Mouse (Mus musculus) heart, postnatal 4 days (tissue): ENCODE measurements at regions not wholly inside any gene's neighbourhood (a gene's known extent, or its start where the extent isn't known, plus 50 kb on each side); places are given as distances from the start of the nearest gene placed in this dataset.
A peak's percentile ranks its signal among the peaks of the same experiment; 100 is the strongest.

Experiments used
- DNase-seq: peaks from one replicate; pipeline ENCODE4 v3.0.0; 2021

- no peak for DNase-seq
Measured at GRCm38 (mm10) chr5:74769023-74769422, 66.3 kb upstream of the Lnx1 start.

GRCm38 (mm10) chr5:74767993-74768392 lies 65.3 kb upstream of the Lnx1 start:
- DNase-seq, result no peak

GRCm38 (mm10) chr5:74766211-74766610 lies 63.5 kb upstream of the Lnx1 start:
- DNase-seq, result no peak

GRCm38 (mm10) chr5:74765061-74765767 lies 62.5 kb upstream of the Lnx1 start:
- peak; percentile 14 for DNase-seq

GRCm38 (mm10) chr5:74757557-74757956 lies 54.8 kb upstream of the Lnx1 start:
- DNase-seq, result no peak

GRCm38 (mm10) chr5:74752961-74753360 lies 50.2 kb upstream of the Lnx1 start:
- DNase-seq, result no peak
